Mouse (Mus musculus) lung, postnatal 10 days (tissue): ENCODE data around the gene Hnrnpd.

Source experiments
- DNase-seq: peaks from one replicate; pipeline ENCODE4 v3.0.0; 2021

The Hnrnpd gene

DNA sequence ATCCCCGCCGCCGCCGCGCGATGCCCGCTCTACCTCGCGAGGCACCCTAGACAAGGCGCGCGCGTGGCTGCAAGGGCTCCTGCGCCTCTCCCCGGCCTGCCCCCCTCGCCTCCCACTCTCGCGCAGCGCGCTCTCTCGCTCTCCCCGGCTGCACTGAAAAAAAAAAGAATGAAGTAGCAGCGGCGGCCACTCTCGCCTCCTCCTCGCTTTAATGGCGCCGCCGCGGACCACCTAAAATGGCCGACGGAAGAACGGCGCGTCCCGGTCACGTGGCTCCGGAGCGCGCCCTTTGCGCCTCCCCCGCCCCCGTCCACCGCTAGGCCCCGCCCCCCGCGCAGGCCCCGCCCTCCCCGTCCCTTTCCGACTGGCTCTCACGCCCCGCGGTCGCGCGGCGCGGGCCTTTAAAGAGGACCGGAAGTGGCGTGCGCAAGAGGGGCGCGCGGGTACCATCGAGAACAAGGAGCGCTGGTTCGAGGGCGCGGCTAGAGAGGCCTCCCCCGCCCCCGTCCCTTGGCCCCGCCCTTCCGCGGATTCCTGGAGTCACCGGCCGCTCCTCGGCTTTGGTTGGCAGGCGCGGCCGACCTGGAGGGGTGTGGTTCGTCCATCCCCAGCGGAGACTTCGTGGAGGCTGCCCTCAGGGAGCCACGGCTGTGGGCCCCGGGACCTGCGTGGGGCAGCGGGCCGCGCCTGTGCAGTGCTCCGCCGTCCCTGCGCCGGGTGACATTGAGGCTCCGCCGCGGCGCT, at the start of gene Hnrnpd, which contains the start of gene 4930524J08Rik:
Gene Hnrnpd (minus strand): TSS at position 240 of the 744 bp plus-strand sequence.
Gene 4930524J08Rik (plus strand): TSS at position 363 of the 744 bp plus-strand sequence.
- peak; percentile 96 for DNase-seq

GRCm38 (mm10) chr5:100024868-100025267, 46.1 kb upstream of the Hnrnpd start:
- no peak for DNase-seq

GRCm38 (mm10) chr5:100024403-100024802, 45.7 kb upstream of the Hnrnpd start:
- no peak for DNase-seq

- no peak for DNase-seq
Measured at GRCm38 (mm10) chr5:100020089-100020488, 41.4 kb upstream of the Hnrnpd start.

DNA sequence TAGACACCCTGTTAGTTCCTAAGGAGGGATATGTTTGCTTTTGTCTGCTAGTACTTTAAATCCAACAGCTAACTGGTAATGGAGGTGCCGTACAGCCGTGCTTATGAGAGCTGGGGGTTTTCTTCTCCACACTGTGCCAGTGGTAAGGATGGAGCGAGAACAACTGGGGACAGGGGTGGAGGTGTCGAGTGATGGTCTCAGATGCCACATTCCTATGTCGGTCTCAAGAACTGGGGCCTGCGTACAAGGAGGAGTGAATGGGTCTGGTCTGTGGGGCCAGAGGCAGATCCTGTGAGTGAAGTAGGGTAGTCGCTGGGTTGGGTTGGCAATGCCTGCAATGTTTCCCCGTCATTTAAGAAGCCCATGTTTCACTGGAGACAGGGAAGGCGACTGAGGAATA, 33.9 kb upstream of the Hnrnpd start:
- DNase-seq, result no peak

GRCm38 (mm10) chr5:100008485-100008884, 29.7 kb upstream of the Hnrnpd start:
- no peak for DNase-seq

DNA sequence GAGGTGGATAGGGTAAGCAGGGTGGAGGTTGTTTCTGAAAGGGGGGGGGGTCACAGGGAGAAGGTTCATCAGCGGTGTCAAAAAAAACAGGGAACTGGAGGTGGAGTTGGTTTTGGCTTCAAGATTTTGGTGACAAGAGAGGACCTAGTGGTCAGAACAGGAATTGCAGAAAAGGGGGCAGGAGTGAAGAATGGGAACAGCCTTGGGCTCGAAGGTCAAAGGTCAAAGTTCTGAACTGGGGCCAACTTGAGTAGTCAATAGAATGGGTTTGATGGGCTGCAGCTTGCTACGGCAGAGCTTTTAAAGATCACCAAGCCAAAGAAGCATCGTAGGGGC, 28.3 kb upstream of the Hnrnpd start:
- peak; percentile 35 for DNase-seq

DNA sequence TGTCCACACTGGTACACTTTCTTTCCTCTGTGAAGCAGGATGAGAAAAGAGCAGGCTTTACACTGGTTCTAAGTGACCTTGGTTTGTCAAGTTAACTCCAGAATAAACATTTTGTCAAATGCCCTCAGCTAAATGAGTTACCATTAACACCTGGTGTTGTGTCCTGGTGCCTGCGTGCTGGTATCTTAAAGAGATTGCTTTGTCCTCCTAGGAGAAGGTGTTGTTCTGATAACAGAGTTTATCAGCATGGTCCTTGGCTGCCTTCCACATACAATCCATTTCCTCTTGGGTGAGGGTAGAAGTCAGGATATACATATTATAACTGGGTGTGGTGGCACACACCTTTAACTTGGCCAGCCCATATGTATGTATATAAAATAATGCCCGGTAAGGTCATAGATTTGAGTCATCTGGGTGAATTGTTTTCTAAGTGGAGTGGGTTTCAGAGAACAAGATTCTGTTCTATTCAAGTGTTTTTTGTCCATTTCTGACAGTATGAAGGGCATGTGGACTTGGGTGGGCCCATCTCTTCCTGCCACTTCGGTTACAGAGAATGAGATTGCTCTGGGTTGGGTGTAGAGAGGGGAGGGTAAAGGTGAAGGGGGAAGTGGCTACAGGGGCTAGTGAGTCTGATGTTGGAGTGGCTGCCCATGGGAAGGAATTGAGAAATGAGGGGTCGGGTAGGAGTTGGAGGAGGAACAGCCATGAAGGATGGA, 27.7 kb upstream of the Hnrnpd start:
- DNase-seq, result no peak

DNA sequence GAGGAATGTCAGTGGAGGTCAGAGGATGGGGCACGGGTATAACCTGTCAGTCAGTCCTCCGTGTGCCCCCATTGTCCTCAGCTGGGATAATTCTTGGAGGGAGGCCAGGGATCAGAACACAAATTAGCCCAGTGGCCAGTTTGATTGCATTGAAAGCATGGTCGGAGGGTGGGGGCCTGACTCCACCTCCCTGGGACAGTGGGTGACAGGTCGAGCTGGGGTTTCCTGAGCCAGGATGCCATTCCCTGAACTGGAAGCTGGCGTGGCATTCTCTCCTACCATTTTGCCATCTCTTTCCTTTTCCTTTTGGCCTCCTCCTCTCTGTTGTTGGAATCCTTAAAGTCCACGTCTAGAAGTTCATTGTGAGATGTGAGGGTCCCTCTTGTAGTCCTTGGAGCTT, 27.2 kb upstream of the Hnrnpd start:
- no peak for DNase-seq

DNA sequence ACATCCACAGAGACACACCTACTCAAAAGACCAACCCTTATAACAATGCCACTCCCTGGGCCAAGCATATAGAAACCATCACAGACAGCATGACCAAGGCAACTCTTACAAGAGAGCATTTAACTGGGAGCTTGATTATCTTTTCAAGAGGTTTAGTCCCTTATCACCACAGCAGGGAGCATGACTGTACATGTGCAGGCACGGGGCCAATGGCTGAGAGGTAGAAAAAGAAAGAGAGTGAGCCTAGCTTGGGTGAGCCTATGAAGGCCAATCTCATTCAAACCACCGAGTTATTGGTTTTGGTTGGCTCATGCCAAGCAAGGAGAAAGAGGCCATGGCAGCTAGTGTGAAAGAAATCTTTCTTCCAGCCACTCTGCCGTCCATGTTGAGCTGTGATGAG, 26.7 kb upstream of the Hnrnpd start:
- no peak for DNase-seq

- DNase-seq, result no peak
Measured at GRCm38 (mm10) chr5:100003895-100004294, 25.2 kb upstream of the Hnrnpd start.

- DNase-seq, result no peak
Measured at GRCm38 (mm10) chr5:100000500-100000899, 21.8 kb upstream of the Hnrnpd start.

GRCm38 (mm10) chr5:100000048-100000447, 21.3 kb upstream of the Hnrnpd start:
- DNase-seq, result no peak

- no peak for DNase-seq
Measured at GRCm38 (mm10) chr5:99994680-99995079, 15.9 kb upstream of the Hnrnpd start.

- no peak for DNase-seq
Measured at GRCm38 (mm10) chr5:99994166-99994565, 15.4 kb upstream of the Hnrnpd start.

- no peak for DNase-seq
Measured at GRCm38 (mm10) chr5:99983452-99984061, 4.8 kb upstream of the Hnrnpd start.

- peak; percentile 91 for DNase-seq
Measured at GRCm38 (mm10) chr5:99977516-99978301, 1.0 kb downstream of the Hnrnpd start.

- no peak for DNase-seq
Measured at GRCm38 (mm10) chr5:99976334-99976955, 2.3 kb downstream of the Hnrnpd start.

GRCm38 (mm10) chr5:99975776-99976175, 3.0 kb downstream of the Hnrnpd start:
- DNase-seq, result no peak

DNA sequence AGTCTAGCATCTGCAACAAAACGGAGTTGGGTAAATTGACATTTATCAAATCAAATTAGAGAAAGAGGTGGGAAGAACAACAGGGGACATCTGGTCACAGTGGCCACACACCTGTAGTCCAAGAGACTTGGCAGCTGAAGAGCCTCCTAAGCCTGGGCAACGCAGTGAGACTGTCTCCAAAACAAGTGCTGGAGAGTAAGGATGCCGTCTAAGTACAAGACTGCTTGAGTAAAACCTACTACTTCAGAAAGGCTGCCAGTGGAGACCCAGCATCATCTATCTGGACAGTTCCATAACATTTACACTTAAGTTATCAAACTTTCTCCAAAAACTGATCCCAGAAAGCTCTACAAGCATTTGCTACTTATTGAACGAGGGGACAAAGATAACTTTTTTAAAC, 3.7 kb downstream of the Hnrnpd start:
- DNase-seq, result no peak

DNA sequence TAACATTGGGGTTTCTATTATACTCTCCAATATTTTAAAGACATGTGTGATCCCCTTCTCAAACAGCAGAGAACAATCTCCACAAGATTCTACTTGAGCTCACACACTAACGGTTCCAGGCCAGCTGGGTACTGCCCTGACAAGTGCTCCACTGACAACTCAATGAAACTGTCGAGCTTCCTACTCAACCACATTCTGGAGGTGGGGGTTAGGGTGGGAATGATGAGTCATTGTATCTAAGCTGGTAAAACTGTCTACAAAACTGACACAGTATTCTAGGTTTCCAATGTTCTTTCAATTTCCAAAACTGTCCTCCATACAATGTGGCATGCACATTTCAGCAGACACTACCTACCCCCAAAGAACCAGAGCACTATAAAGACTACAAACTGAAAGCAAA, 4.8 kb downstream of the Hnrnpd start:
- peak; percentile 24 for DNase-seq

DNA sequence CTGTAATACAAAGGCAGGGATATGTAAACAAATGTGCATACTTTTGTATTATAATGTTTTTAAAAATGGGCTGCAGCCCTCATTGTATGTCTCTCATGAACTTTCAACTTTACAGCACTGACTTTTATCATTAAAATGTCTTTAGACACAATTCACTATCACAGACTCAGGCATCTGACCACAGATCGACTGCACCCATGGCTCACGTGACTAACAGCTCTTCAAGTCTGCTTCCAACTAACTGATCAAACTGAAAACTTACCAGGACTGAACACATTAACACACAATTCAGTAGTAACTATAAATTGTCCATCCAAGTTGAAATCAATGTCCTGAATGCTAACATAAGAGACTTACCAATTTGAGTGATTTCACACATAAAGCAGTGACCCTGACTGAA, 18.8 kb downstream of the Hnrnpd start:
- DNase-seq, result no peak
